Mouse (Mus musculus) hindbrain, embryonic 10.5 days (tissue): ENCODE results near the gene Rere. TPM values are rescaled to one million over a fixed set of nuclear protein-coding genes. Genes with fewer than 3 reads are reported as not detected.
"Not testable (repeated sequence)": the region's sequence is repeated elsewhere in the genome, so short reads cannot be mapped to it uniquely, and the experiment has no call there.

Source experiments
- DNase-seq: peaks from one replicate; pipeline ENCODE4 v3.0.0-alpha.2; 2017; ENCODE audit warnings: low spot score
- H3K27ac ChIP-seq: fragments of 300-500 bp; sonication (generic); 2 replicates; pipeline ENCODE4 v1.5.1; 2016; ENCODE audit warnings: mild to moderate bottlenecking, moderate library complexity
- H3K27me3 ChIP-seq: fragments of 300-500 bp; sonication (generic); 2 replicates; pipeline ENCODE4 v1.6.1; 2016; ENCODE audit warnings: mild to moderate bottlenecking; ENCODE audit not compliant: poor library complexity, insufficient read depth, severe bottlenecking
- H3K36me3 ChIP-seq: fragments of 300-500 bp; sonication (generic); 2 replicates; pipeline ENCODE4 v1.6.1; 2016; ENCODE audit warnings: mild to moderate bottlenecking, moderate library complexity
- H3K4me1 ChIP-seq: fragments of 300-500 bp; sonication (generic); replicated peaks from 2 replicates; pipeline ENCODE4 v1.6.1; 2016; ENCODE audit warnings: mild to moderate bottlenecking
- H3K4me3 ChIP-seq: fragments of 300-500 bp; sonication (generic); 2 replicates; pipeline ENCODE4 v1.5.1; 2016; ENCODE audit warnings: mild to moderate bottlenecking, moderate library complexity
- H3K9me3 ChIP-seq: fragments of 300-500 bp; sonication (generic); 2 replicates; pipeline ENCODE4 v1.6.1; 2016; ENCODE audit warnings: mild to moderate bottlenecking, moderate library complexity
- WGBS: fragments of 180-500 bp; shearing (Covaris S2); methylation state at CpG from one replicate; pipeline ENCODE4 v1.1.7; 2016; 5-methylcytosine and 5-hydroxymethylcytosine counted together
- polyA plus RNA-seq: library from polyadenylated mRNA; unstranded; fragments of >200 nt; fragmentation: Nextera tagmentation; extraction: Ambion mirVana; gene quantifications from 2 replicates; pipeline ENCODE4 v1.2.1, GENCODE M21; 2016

Gene Rere
- polyA plus RNA-seq, 1 experiment from 2014 or later = 40.4 TPM

DNA sequence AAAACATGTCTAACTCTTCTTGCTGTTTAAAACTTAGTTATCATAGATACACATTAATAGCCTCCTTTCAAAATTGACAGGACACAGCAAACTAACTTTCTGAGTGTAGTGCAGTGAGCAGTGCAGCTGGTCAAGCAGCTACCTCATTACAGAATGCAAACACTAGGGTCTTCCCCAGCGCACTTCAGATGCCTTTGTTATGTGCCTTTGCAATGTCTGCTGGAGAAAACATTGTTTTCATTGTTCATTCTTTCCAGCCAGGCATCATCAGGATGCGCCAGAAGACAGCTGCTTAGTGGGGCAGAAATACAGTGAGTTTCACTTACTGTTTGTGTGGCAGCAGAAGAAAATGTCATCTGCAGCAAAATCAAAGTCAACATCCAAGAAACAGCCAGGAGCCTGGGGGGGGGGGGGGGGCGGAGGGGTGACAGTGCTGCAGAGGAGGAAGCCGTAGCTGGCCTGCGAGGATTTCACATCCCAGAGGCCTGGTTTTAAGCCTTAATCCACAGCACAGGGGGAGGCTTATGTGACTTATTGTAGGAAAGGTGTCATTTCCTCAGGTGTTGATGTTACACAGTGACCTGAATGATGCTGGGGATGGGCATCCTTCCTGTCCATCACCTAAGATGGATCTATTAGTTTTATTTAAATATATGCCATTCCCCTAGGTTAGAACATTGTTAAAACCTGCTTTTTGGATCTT lies 259.1 kb downstream of the Rere start:
- H3K9me3 ChIP-seq = no peaks in the 10 kb centered on the region
- peaks cover 43% of the 10 kb centered on the region for H3K36me3 ChIP-seq
- 39% methylated on average over 5 of the region's 5 CpGs for WGBS
- no peak overlapping the region for H3K4me3 ChIP-seq
- H3K27ac ChIP-seq = 0 out of 2 replicates have a peak overlapping the region, but pooled peaks have one; percentile 35
- no peaks in the 10 kb centered on the region for H3K27me3 ChIP-seq
- DNase-seq = no peak
- H3K4me1 ChIP-seq = peaks cover 13% of the 10 kb centered on the region

DNA sequence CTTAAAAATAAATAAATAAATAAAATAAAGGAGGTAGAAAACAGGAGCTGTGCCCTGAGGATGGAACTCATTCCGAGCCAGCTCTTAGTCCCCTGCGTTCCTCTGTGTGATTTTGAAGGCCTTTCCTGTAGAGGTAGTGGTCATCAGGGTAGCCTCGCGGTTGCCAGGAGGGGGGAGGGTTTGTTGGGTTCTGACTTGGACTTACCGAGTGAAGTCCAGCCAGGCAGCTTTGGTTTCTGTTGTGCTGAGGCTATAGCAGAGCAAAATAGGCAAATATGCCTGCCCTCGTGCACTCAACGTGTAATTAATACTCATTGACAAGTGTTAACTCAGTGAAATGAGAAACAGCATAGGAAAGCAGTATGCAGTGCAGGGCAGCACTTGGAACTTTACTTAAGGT lies 262.8 kb downstream of the Rere start:
- H3K4me3 ChIP-seq = no peak overlapping the region
- peaks cover 33% of the 10 kb centered on the region for H3K36me3 ChIP-seq
- no peak overlapping the region for H3K27ac ChIP-seq
- H3K4me1 ChIP-seq = peaks cover 13% of the 10 kb centered on the region
- H3K27me3 ChIP-seq = no peaks in the 10 kb centered on the region
- WGBS = 88% methylated on average over 7 of the region's 7 CpGs
- H3K9me3 ChIP-seq = no peaks in the 10 kb centered on the region
- DNase-seq = no peak

DNA sequence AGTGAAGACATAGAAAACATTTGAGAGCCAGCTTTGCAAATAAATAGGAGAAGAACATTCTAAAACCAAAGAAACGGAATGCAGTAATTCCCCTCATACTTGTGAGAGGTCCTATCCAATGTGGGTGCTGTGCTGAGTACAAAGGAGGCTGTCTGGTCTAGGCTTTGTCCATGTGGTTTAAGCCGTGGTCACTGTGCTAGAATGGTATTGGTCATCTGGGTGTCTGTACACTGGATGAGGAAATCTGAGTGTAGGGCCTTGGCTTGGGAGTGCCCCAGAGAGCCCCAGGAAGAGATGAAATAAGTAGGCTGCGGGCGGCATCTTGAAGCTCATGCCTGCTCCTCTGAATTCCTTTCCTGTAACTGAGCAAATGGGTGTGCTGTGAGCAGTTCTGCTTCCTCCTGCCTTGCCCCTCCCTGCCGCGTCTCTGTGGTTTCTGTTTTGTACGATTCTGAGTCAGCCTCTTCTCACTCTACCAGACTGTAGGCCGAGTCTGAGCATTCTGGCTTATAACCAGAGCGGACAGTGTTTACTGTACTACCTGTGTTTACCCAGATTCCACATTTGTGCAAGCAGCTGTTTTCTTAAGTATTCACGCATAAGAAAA lies 263.3 kb downstream of the Rere start:
- DNase-seq = no peak
- Histone ChIP-seq H3K27me3 (no peaks in the 10 kb centered on the region), H3K4me3 (no peak overlapping the region), H3K36me3 (peaks cover 36% of the 10 kb centered on the region), H3K9me3 (no peaks in the 10 kb centered on the region), H3K4me1 (peaks cover 11% of the 10 kb centered on the region), H3K27ac (no peak overlapping the region)
- 87% methylated on average over 10 of the region's 10 CpGs for WGBS

- DNase-seq = no peak
- 0 out of 2 replicates have a peak, but pooled peaks cover under 1% of the 10 kb centered on the region for H3K4me1 ChIP-seq
- no peaks in the 10 kb centered on the region for H3K9me3 ChIP-seq
- H3K36me3 ChIP-seq = peaks cover 45% of the 10 kb centered on the region
- 91% methylated on average over 7 of the region's 7 CpGs for WGBS
- no peaks in the 10 kb centered on the region for H3K27me3 ChIP-seq
- no peak overlapping the region for H3K27ac ChIP-seq
- no peak overlapping the region for H3K4me3 ChIP-seq
These were observed 264.3 kb downstream of the Rere start for GRCm38 (mm10) chr4:150545775-150546174.

DNA sequence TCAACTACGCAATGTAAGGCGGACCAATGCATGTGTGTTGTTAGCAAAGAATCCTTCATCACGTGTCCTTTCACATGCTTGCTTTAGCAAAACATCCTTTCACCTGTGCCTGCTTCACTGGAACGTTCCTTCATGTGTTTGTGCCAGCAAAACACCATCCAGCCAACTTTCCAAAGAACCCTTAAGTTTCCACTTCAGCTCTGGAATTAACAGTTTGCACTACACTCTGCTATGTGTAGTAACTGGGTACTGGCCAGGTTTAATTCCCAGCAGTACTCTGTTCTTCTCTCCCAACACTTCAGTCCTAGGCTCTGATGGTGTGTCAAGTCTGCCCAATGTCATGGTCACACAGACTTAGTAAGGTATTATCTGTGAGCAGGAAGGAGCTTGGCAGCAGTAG lies 264.9 kb downstream of the Rere start:
- not testable (repeated sequence) for H3K4me1 ChIP-seq, H3K9me3 ChIP-seq, DNase-seq, H3K4me3 ChIP-seq, H3K27me3 ChIP-seq, H3K27ac ChIP-seq
- H3K36me3 ChIP-seq = peaks cover 49% of the 10 kb centered on the region
- 95% methylated on average over 4 of the region's 4 CpGs for WGBS

DNA sequence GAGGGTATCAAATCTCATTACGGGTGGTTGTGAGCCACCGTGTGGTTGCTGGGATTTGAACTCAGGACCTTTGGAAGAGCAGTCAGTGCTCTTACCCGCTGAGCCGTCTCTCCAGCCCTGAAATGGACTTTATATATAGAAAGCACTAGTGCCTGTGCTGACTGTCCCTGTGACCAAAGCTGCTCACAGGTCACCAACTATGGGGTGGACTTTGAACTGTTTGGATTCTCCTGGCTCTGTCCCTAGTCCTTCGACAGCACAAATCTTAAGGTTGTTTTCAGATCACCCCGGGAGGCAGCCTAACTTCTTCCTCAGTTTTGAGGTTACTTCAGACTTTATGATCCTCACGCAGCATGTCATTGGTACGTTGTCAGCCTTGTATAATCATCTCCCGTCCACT lies 267.9 kb downstream of the Rere start:
- WGBS = 93% methylated on average over 9 of the region's 9 CpGs

DNA sequence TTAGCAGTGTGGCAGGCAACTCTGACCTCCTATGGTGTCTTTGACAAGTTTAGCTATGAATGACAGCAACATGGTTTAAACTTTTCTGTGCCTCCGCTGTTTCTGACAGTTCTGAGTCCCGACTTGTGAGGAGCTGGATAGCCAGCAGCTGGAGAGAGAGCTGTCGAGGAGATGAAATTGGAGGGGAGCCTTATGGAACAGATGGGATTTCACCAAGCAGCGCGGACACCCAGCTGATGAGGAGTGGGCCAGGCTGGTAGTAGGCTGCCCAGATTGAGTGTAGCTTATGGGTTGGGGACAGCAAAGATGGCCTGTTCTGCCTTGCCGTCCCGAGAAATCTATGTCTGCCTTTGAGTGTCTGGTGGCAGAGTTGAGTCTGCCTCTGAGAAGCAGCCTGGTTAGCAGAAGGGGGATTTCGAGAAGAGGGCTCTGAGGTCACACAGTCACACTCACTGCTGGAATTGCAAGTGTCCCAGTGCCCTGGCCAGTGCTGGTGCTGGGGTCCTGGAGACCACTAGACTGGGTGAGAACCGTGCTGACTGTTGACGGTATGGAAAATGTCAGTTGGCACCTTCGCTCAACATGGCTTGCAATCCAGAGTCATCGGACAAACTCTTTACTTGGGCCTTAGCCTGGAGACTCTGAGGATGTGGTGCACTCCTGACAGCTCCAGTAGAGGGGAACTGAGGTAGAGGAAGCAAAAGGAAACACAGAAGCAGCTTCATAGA lies 268.7 kb downstream of the Rere start:
- 94% methylated on average over 12 of the region's 12 CpGs for WGBS
- Histone ChIP-seq H3K4me3 (no peak overlapping the region), H3K9me3 (no peaks in the 10 kb centered on the region), H3K27ac (no peak overlapping the region), H3K27me3 (no peaks in the 10 kb centered on the region), H3K4me1 (no peaks in the 10 kb centered on the region), H3K36me3 (peaks cover 77% of the 10 kb centered on the region)
- no peak for DNase-seq

More for the DNA sequence above, 267.9 kb downstream of the Rere start:
- no peak for DNase-seq
- no peak overlapping the region for H3K27ac ChIP-seq
- H3K4me1 ChIP-seq = no peaks in the 10 kb centered on the region
- H3K27me3 ChIP-seq = no peaks in the 10 kb centered on the region
- peaks cover 70% of the 10 kb centered on the region for H3K36me3 ChIP-seq
- no peaks in the 10 kb centered on the region for H3K9me3 ChIP-seq
- H3K4me3 ChIP-seq = no peak overlapping the region

DNA sequence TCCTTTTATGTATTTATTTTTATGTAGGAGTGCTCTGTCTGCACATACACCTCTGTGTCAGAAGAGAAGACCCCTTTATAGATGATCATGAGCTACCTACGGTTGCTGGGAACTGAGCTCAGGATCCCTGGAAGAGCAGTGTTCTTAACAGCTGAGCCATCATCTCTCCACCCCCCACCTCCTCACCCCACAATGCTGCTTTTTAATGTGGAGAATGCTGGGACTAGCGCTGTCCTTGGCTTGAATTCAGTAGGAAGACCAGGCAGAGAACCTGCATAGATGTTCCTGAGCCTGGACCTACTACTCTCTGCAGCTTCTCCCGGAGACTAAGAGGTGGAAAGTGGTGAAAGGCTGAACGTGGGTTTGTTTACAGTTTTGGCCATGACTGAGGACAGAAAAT lies 269.9 kb downstream of the Rere start:
- Histone ChIP-seq H3K4me1 (peaks cover 10% of the 10 kb centered on the region), H3K4me3 (no peak overlapping the region), H3K27me3 (no peaks in the 10 kb centered on the region), H3K27ac (no peak overlapping the region), H3K36me3 (peaks cover 74% of the 10 kb centered on the region), H3K9me3 (no peaks in the 10 kb centered on the region)
- 91% methylated on average over 4 of the region's 4 CpGs for WGBS
- no peak for DNase-seq

GRCm38 (mm10) chr4:150552751-150553600 lies 271.5 kb downstream of the Rere start:
- Histone ChIP-seq H3K4me3 (no peak overlapping the region), H3K27ac (no peak overlapping the region), H3K36me3 (peaks cover 65% of the 10 kb centered on the region), H3K27me3 (no peaks in the 10 kb centered on the region), H3K4me1 (peaks cover 25% of the 10 kb centered on the region), H3K9me3 (no peaks in the 10 kb centered on the region)
- no peak for DNase-seq
- WGBS = 91% methylated on average over 15 of the region's 15 CpGs

DNA sequence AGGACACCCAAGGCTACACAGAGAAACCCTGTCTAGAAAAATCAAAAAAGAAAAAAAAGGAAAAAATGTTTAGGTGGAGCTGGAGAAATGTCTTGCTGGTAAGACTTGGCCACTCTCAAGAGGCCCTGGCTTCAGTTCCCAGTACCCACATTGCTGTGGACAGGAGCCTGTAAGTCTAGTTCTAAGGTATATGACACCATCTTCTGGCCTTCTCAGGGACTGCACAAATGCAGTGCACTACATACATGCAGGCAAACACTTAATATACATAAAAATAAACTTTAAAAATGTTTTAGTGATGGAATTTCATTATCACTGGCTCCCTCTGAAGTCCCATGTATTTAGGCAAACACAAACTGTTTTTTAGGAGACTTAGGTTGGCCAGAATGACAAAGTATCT lies 274.3 kb downstream of the Rere start:
- Histone ChIP-seq H3K27ac (0 out of 2 replicates have a peak overlapping the region, but pooled peaks have one; percentile 77), H3K4me1 (peaks cover 27% of the 10 kb centered on the region), H3K27me3 (no peaks in the 10 kb centered on the region), H3K36me3 (peaks cover 45% of the 10 kb centered on the region), H3K9me3 (no peaks in the 10 kb centered on the region), H3K4me3 (no peak overlapping the region)
- DNase-seq = no peak

GRCm38 (mm10) chr4:150556382-150557221 lies 275.2 kb downstream of the Rere start:
- no peaks in the 10 kb centered on the region for H3K27me3 ChIP-seq
- 44% methylated on average over 17 of the region's 17 CpGs for WGBS
- peak; percentile 72 for DNase-seq

DNA sequence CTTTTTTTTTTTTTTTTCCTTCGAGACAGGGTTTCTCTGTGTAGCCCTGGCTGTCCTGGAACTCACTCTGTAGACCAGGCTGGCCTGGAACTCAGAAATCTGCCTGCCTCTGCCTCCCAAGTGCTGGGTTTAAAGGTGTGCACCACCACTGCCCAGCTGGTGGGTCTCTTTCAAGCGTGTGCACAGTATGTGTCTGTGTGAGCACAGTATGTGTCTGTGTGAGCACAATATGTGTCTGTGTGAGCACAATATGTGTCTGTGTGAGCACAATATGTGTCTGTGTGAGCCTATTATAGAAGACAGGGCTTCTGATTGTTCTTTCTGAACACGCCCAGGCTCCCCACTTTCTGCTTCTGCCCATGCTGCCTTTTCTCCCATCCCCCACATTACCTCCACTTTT lies 275.8 kb downstream of the Rere start:
- peaks cover 36% of the 10 kb centered on the region for H3K36me3 ChIP-seq
- H3K4me3 ChIP-seq, H3K9me3 ChIP-seq, H3K27me3 ChIP-seq, DNase-seq: not testable (repeated sequence)
- 68% methylated on average over 3 of the region's 3 CpGs for WGBS
- H3K27ac ChIP-seq = peak overlapping the region; percentile 77
- peaks cover 27% of the 10 kb centered on the region for H3K4me1 ChIP-seq

More at GRCm38 (mm10) chr4:150556382-150557221, 275.2 kb downstream of the Rere start:
- no peak overlapping the region for H3K4me3 ChIP-seq
- peaks cover 27% of the 10 kb centered on the region for H3K4me1 ChIP-seq
- peak overlapping the region; percentile 77 for H3K27ac ChIP-seq
- no peaks in the 10 kb centered on the region for H3K9me3 ChIP-seq
- H3K36me3 ChIP-seq = peaks cover 40% of the 10 kb centered on the region
